Mouse (Mus musculus) E14TG2a.4 (cell line): ENCODE results near the gene Kcp.
A peak's percentile ranks its signal among the peaks of the same experiment; 100 is the strongest.

ENCODE experiments used
- H3K27me3 ChIP-seq: 2 replicates; pipeline ENCODE4 v1.6.1; 2014; ENCODE audit warnings: low read length, control low read depth; ENCODE audit not compliant: insufficient read depth
- H3K36me3 ChIP-seq: 2 replicates; pipeline ENCODE4 v1.6.1; 2014; ENCODE audit warnings: low read length, control low read depth; ENCODE audit not compliant: insufficient read depth
- H3K4me1 ChIP-seq: replicated peaks from 2 replicates; pipeline ENCODE4 v1.6.1; 2014; ENCODE audit warnings: low read depth, low read length, control low read depth
- H3K4me3 ChIP-seq: replicated peaks from 2 replicates; pipeline ENCODE4 v1.5.1; 2014; ENCODE audit warnings: mild to moderate bottlenecking, low read length
- H3K9me3 ChIP-seq: 2 replicates; pipeline ENCODE4 v1.6.1; 2014; ENCODE audit warnings: low read length, control low read depth
- CTCF ChIP-seq: conservative IDR thresholded peaks from 2 replicates; pipeline ENCODE4 v1.5.1; 2014; ENCODE audit warnings: low read length
- NANOG ChIP-seq: IDR thresholded peaks from 2 replicates; pipeline ENCODE4 v1.6.1; 2014; ENCODE audit warnings: borderline replicate concordance, low read length, mixed read lengths
- POU5F1 ChIP-seq: IDR thresholded peaks from 2 replicates; pipeline ENCODE4 v1.6.1; 2014; ENCODE audit warnings: low read length, borderline replicate concordance

Kcp gene

DNA sequence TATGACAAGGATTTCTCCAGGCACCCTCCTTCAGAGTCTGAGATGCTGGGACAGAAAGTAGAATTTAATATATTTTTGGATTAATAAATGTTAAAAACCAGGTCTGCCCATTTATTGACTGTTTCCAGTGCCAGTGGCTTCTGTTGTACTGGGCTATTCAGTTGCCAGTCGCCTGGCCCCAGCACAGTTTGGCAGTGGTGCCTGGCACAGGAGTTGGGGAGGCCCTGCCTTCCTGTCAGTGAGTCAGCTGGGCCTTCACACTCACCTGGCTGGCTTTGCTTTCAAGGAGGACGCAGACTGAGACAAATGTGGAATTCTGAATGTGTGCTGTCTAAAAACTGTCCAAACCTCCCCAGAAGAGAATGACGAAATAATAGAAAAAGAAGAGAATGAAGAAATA is 29.5 kb upstream of the Kcp start:
- H3K36me3 ChIP-seq = peaks cover 48% of the 10 kb centered on the region
- no peak overlapping the region for H3K4me3 ChIP-seq
- peaks cover 8% of the 10 kb centered on the region; the same call in 1 of the 2 replicates for H3K27me3 ChIP-seq
- no peaks in the 10 kb centered on the region for H3K9me3 ChIP-seq
- no peak for TF ChIP-seq CTCF
- TF ChIP-seq NANOG = no peak
- TF ChIP-seq POU5F1 = no peak
- peaks cover 26% of the 10 kb centered on the region for H3K4me1 ChIP-seq

GRCm38 (mm10) chr6:29536651-29537193 is 29.0 kb upstream of the Kcp start:
- peaks cover 8% of the 10 kb centered on the region; the same call in 1 of the 2 replicates for H3K27me3 ChIP-seq
- TF ChIP-seq POU5F1 (no peak), CTCF (no peak), NANOG (no peak)
- peaks cover 24% of the 10 kb centered on the region for H3K4me1 ChIP-seq

DNA sequence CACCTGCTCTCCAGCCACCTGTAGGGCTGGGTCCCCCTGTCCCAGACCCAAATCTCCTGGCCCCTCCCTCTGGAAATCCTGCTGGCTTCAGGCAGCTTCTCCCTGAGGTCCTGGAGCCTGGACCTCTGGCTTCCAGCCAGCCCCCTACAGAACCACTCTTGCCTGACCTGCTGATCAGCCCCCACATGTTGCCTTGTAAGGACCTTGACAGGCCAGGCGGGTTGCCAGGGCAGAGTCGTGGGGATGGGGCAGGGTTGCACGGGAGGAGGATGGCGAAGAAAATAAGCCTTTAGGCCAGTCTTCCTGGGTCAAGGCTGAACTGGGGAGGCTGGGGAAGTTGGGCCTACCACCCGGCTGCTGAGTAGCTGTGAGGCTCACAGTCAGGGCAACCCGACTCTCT is 27.6 kb upstream of the Kcp start:
- H3K36me3 ChIP-seq = peaks cover 31% of the 10 kb centered on the region
- no peaks in the 10 kb centered on the region for H3K9me3 ChIP-seq
- H3K27me3 ChIP-seq = peaks cover 20% of the 10 kb centered on the region
- peaks cover 25% of the 10 kb centered on the region for H3K4me1 ChIP-seq
- H3K4me3 ChIP-seq = 0 out of 2 replicates have a peak overlapping the region, but pooled peaks have one; percentile 4
- no peak for TF ChIP-seq NANOG
- TF ChIP-seq CTCF = no peak
- no peak for TF ChIP-seq POU5F1

More at GRCm38 (mm10) chr6:29536651-29537193, 29.0 kb upstream of the Kcp start:
- no peaks in the 10 kb centered on the region for H3K9me3 ChIP-seq
- H3K4me3 ChIP-seq = no peak overlapping the region
- H3K36me3 ChIP-seq = peaks cover 44% of the 10 kb centered on the region

- no peak for TF ChIP-seq POU5F1
- no peak for TF ChIP-seq CTCF
- no peak for TF ChIP-seq NANOG
- H3K4me3 ChIP-seq = no peak overlapping the region
- H3K4me1 ChIP-seq = peaks cover 52% of the 10 kb centered on the region
- H3K9me3 ChIP-seq = no peaks in the 10 kb centered on the region
- H3K36me3 ChIP-seq = no peaks in the 10 kb centered on the region
- peaks cover 67% of the 10 kb centered on the region for H3K27me3 ChIP-seq
Observed at GRCm38 (mm10) chr6:29530050-29530449, 22.3 kb upstream of the Kcp start.

DNA sequence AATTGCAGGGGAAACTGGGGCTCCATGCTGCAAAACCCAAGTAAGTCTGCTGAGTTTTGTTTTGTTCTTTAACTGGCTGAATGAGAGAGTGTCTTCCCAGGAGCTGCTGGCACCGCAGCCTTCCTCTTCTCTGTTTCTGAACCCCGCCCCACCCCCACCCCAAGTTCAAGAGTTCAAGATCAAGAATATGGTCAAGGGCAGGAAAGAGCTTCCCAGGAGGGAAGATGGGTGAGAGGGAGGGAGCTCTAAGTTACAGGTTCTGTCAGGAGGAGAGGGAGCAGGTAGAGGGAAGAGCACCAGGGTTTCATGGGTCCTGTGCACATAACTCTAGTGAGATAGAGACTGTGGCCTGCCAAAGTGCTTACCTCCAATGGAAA is 21.7 kb upstream of the Kcp start:
- no peaks in the 10 kb centered on the region for H3K9me3 ChIP-seq

DNA sequence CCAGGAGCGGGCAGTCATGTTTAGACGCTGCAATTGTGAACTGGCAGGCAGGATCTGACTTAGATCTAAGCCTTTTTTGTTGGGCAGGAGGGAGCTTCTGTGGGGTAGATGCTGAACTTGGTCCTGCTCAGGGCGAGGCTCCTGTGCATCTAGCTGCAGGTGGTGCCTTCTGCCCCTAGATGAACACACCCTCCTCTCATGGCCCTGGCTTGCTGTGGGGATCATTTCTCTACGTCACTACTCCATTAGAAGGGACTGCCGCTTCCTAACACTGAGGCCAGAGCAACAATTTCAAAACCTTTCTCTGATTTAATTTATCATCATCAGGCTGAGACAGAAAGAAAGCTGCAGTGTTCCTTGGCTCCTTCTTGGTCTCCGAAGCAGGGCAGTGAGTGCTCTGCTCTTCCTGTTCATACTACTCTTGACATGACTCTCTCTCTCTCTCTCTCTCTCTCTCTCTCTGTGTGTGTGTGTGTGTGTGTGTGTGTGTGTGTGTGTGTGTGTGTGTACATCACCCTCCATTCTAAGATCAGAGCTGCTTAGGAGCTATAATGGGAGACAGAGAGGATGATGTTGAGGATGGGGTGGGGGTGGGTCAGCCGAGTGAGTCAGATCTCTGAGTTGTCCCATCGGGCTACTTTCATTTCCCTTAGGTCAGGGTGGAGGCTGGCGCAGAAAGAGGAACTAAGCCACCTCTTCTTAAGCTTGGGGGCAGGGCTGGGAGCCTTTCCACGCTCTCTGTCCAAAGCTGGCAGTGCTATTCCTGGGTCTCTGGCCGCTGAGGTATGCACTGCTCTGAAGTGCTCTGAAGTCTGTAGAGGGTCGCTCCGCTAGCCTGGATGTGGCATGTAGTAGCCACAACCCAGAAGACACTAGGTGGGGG is 21.1 kb upstream of the Kcp start:
- Histone ChIP-seq H3K27me3 (peaks cover 67% of the 10 kb centered on the region), H3K36me3 (no peaks in the 10 kb centered on the region), H3K4me3 (peak overlapping the region; percentile 79), H3K4me1 (peaks cover 51% of the 10 kb centered on the region), H3K9me3 (no peaks in the 10 kb centered on the region)
- TF ChIP-seq POU5F1 = no peak
- TF ChIP-seq CTCF = no peak
- no peak for TF ChIP-seq NANOG

More for the DNA sequence above, 21.7 kb upstream of the Kcp start:
- no peak for TF ChIP-seq POU5F1
- no peak for TF ChIP-seq CTCF
- no peak for TF ChIP-seq NANOG
- Histone ChIP-seq H3K4me3 (peak overlapping the region; percentile 39), H3K4me1 (peaks cover 51% of the 10 kb centered on the region), H3K36me3 (no peaks in the 10 kb centered on the region), H3K27me3 (peaks cover 65% of the 10 kb centered on the region)

GRCm38 (mm10) chr6:29528165-29528505 is 20.4 kb upstream of the Kcp start:
- no peak for TF ChIP-seq NANOG
- no peak for TF ChIP-seq CTCF
- no peak for TF ChIP-seq POU5F1
- Histone ChIP-seq H3K4me3 (peak overlapping the region; percentile 79), H3K4me1 (peaks cover 51% of the 10 kb centered on the region), H3K36me3 (no peaks in the 10 kb centered on the region), H3K27me3 (peaks cover 74% of the 10 kb centered on the region), H3K9me3 (no peaks in the 10 kb centered on the region)

- Histone ChIP-seq H3K9me3 (no peaks in the 10 kb centered on the region), H3K4me3 (peak overlapping the region; percentile 79), H3K27me3 (peaks cover 80% of the 10 kb centered on the region), H3K4me1 (peaks cover 51% of the 10 kb centered on the region), H3K36me3 (no peaks in the 10 kb centered on the region)
- TF ChIP-seq NANOG = no peak
- no peak for TF ChIP-seq POU5F1
- no peak for TF ChIP-seq CTCF
Observed at GRCm38 (mm10) chr6:29527361-29528164, 19.8 kb upstream of the Kcp start.
